Mouse (Mus musculus) thymus, postnatal 25 days (tissue): ENCODE measurements around the gene Lcn8.
A peak's percentile ranks its signal among the peaks of the same experiment; 100 is the strongest.

ENCODE experiments used
- DNase-seq: peaks from one replicate; pipeline ENCODE4 v3.0.0; 2022

The Lcn8 gene

DNA sequence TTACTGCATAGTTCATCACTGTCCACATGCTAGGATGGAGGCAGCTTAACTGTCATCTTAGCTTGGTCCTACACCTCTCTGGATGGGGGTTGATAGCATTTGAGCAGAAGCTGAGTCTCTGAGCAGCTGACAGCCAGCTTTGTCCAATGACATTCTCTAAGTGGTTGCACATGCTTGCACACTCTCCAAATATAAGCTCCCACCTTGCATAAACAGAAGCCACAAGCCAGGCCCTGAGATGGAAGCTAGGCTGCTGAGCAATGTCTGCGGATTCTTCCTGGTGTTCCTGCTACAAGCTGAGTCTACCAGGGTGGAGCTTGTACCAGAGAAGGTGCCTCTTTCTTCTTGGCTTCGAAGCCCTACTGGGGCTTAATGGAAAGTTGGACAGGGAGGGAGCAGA, at the start of gene Lcn8:
TSS of gene Lcn8 (plus strand) at position 219 of the 400 bp plus-strand sequence.
- DNase-seq: no peak

DNA sequence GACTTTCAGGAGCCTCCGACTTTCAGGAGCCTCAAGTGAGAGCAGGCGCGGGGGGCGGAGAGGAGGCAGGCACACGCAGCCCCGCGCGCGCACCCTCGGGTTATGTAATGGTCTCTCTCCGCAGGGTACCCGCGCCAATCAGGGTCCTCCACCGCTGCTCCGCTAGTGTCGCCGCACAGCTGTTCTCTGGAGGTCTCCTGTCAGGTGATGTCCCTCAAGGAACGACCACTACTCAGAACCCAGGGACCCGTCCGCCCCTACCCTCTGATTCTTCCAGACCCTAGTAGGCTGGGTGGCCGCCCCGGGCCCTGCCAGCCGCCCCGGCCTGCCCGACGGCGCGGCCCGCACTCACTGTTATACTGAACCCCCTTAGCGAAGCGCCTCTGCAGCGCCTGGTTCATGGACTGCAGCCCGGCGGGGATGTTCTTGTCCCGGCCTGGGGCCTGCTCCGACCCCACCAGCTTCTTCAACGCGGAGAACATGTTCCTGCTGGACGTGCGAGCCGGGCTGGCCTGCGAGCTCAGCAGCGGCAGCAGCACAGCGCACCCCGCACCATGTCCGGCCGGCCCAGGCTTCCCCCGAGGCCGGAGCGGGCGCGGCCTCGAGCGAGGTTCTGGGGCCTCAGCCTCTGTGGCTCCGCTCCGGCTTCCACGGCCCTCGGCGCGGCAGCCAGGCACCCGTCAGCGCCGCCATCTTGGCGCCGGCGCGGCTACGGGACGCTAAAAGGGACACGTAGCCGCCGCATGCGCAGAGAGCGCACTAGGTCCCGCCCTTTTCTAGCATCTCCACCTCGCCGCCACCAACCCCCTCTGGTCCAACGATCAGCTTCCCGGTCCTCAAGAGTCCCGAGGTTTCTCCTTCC, 44.9 kb upstream of the Lcn8 start, which contains the start of gene Rabl6:
TSS of gene Rabl6 (minus strand) at position 761 of the 862 bp plus-strand sequence.
- DNase-seq: peak; percentile 87

GRCm38 (mm10) chr2:25608671-25609070, 44.2 kb upstream of the Lcn8 start:
- DNase-seq: no peak

DNA sequence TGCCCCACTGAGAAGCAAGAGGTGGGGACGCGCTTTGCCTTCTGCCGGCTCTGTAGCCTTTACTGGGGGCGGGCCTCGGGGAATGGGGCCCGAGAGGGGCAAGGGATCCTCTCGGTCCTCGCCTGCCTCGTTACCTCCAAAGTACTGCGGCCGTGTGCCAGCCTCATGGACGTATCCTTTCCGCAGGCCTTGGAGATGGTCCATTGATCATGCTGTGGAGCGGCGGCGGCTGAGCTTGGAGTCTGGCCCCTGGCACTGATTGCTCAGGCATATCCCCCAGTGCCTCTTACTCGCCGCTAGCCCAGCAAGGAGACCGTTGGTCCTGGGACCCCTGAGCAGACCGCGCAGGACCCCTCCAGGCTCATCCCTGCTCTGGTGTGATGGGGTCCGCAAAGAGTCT, 36.5 kb upstream of the Lcn8 start:
- no peak for DNase-seq

- no peak for DNase-seq
Observed at GRCm38 (mm10) chr2:25617578-25617977, 35.3 kb upstream of the Lcn8 start, which contains the start of gene Ccdc183. Gene Ccdc183, minus strand, starts transcription at chr2:25617678.

DNA sequence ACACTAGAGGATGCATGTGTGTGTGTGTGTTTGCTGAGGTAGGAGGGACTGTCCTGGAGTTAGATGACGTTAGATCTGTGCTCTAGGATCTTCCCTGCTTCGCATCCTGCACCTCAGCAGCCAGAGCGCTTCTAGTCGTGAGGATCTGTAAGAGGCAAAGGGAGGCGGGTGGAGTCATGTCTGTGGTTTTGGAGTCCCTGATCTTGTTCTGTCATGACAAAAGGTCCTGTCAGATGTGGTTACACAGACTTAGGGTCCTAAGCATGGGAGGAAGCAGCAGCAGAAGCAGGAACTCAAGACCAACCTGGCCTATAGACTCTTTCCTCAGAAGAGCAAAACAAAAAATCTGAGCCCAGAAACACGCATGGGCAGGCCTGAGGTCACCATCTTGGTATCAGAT, 32.5 kb upstream of the Lcn8 start:
- peak; percentile 24 for DNase-seq

DNA sequence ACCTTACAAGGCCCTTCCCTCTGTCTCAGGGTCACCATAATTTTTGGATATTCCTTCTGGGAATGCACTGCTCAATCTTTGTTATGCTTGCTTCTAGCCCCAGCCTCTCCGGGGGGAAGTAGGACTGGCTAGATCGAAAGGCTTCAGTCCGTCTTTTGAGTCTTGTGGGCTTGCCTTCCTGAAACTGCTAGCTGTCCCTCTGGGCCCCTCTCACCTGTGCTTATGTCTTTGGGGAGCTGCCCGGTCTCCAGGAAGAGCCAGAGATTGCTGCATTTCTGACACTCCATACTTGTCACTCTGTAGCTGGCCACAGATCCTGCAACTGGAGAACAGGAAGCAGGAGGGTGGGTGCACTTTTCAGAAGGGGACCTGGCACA, 32.1 kb upstream of the Lcn8 start:
- DNase-seq: no peak

DNA sequence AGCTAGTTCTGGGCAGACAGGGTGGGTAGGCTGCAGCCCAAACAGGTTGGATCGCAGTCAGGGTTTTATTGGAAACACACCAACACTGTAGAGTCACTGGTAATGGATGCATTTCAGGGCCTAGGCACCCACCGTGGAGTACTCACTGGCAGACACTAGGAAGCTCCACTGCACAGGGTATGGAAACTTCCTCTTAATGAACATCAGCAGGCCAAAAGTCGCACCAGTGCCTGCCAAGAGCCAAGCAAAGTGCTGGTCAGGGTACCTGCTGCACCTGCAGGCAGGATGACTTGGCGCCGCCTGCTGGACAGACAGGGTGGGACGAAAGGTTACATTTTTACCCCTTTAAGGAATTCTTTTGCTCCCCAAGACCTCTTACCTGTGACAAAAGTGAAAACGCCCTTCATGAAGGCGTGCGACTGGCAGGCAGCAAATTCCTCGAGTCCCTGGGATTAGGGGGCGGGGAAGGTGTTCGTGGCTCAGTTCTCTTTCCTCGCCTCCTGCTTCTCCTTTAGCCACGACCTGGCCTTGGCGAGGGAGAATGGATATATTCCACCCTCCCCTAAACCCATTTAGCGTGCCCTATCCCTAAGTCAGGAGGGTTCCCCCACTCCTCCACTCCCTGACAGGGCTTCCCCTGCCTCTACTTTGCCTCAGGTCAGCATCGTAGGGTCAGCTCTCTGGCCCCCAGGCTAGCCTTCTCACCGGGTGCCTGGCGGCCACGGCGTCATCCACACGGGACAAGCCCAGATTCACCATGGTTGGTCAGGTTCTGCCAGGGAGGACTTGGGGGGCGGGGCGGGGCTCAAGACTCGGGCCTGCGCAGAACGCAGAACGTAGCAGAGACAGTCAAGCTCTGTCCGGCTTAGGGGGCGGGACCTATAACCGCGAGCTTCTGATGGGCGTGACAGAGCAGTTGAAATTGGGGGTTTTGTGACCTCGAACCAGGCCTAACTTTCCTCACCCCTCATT, 31.4 kb upstream of the Lcn8 start, which contains the start of gene Tmem141:
TSS of gene Tmem141 (minus strand) at position 777 of the 972 bp plus-strand sequence.
- peak; percentile 61 for DNase-seq

DNA sequence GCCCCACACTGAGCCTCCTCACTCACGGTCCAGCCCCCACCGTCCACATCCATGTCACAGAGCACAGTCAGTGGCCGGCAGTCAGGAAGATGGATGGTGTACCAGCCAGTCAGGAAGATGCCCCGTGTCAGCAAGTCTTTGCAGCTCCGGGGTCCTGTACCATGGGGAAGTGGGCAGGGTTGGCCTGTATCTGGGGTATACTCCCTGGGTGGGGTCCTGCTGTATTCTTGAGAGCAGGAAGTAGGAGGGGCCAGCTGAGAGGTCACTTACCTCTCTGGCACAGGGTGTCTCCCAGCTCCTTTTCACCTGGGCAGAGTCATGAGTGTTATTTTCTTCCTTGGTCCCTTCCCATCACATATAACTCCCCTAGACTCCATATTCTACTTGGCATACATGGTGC, 26.9 kb upstream of the Lcn8 start:
- DNase-seq: no peak

DNA sequence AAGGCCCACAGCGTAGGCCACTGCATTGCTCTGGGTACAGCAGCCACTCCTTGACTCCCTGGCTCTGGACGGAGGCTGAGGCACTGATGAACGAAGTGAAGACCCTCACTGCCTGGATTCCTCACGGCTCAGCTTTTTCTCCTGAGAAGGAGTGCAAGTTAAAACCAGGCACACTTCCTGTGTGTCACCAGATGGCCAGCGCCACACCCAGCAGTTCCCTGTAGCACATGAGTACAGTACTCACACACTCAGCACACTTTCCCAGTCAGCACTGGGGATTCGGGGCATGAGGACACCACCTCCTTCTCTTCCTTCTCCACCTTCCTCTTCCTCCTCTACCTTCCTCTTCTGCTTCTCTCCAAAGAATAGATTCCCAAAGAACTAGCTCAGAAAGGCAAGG, 25.1 kb upstream of the Lcn8 start, which contains the start of gene Fcna:
TSS of gene Fcna (minus strand) at position 220 of the 400 bp plus-strand sequence.
- DNase-seq: no peak

DNA sequence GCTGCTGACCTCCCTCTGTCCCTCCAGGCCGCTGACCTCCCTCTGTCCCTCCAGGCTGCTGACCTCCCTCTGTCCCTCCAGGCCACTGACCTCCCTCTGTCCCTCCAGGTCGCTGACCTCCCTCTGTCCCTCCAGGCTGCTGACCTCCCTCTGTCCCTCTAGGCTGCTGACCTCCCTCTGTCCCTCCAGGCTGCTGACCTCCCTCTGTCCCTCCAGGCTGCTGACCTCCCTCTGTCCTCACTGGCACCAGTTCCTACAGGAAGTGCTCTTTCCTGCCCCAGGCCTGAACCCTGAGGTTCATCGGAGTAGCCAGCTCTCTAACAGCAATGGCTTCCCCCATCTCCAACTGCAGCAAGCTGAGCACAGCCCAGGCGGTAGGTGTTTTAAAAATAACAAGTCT, 24.2 kb upstream of the Lcn8 start:
- no peak for DNase-seq

DNA sequence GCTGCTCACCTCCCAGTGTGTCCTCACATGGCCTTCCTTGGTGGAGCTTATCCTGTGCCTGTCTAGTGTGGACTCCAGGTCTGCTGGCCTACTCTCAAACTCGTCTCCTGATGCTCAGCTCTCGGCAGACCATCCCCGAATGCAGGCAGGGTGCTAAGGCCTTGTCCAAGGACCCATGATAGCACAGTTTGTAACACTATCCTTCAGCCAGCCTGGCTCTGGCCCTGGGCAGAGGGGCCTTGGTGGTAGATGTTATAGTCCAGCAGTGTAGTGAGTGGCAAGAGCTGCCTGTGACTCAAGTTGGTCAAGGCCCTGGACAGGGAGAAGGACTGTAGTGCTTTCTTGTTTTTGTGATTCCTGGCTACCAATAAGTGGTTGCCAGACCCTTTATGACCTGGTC, 19.3 kb upstream of the Lcn8 start:
- DNase-seq: no peak

GRCm38 (mm10) chr2:25634046-25634445, 18.9 kb upstream of the Lcn8 start:
- DNase-seq: no peak

- peak; percentile 62 for DNase-seq
Observed at GRCm38 (mm10) chr2:25639890-25640289, 13.0 kb upstream of the Lcn8 start.

- no peak for DNase-seq
Observed at GRCm38 (mm10) chr2:25654502-25654901, 1.6 kb downstream of the Lcn8 start.

- DNase-seq: no peak
Observed at GRCm38 (mm10) chr2:25656691-25657090, 3.8 kb downstream of the Lcn8 start.

DNA sequence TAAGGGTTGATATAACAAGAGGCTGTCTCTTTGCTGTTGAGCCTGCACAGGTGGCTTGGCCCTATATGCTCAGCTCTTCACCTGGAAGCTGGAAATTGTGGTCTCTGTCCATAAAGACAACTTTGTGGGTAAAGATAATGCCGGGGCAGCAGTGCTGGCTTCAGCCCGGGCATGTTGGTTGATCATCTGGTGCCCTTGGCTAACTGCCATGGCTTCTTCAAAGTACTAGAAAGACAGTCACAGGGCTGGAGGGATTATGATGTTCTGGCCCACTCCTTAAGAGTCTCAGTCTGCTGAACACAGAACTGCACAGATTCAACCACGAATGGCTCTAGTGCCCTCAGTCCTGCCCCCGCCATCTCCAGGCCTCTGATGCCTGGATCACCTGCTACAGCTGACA, 4.3 kb downstream of the Lcn8 start:
- DNase-seq: no peak

DNA sequence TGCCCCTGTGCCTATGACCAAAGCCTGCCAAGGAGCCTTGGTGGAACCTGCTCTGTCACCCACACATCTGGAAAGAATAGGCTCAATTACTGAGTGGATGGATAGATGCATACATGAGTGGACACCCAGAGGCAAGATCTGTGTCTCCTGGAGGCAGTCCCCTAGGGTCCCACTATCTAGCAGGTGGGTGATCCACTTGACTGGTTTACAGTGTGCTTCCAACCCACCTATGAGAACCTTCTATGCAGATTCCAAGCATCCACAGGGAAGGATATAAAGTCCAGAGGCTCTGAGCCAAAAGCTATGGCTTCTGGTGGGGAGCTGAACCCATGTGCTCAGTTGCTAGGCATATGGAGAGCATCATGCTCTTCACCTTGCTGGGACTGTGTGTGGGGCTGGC, 4.7 kb downstream of the Lcn8 start, which contains the start of gene Lcn5:
TSS of gene Lcn5 (plus strand) at position 301 of the 400 bp plus-strand sequence.
- no peak for DNase-seq

- no peak for DNase-seq
Observed at GRCm38 (mm10) chr2:25660279-25660678, 7.4 kb downstream of the Lcn8 start.

GRCm38 (mm10) chr2:25661245-25661970, 8.5 kb downstream of the Lcn8 start:
- no peak for DNase-seq

DNA sequence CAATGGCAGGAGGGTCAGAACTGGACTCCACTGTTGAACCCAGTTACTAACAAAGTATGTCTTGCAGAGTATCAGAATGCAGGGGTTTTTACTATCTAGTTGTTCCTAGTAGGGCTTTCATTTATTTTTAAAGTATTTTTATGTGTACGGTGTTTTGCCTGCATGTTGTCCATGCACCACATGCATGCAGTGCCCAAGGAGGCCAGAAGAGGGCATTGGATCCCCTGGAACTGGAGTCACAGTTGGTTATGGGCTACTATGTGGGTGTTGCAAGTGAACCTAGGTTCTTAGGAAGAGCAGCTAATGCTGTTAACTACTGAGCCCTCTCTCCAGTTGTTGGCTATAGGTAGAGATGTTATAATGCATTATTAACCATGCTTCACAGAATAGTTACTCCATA, 10.6 kb downstream of the Lcn8 start:
- peak; percentile 77 for DNase-seq

DNA sequence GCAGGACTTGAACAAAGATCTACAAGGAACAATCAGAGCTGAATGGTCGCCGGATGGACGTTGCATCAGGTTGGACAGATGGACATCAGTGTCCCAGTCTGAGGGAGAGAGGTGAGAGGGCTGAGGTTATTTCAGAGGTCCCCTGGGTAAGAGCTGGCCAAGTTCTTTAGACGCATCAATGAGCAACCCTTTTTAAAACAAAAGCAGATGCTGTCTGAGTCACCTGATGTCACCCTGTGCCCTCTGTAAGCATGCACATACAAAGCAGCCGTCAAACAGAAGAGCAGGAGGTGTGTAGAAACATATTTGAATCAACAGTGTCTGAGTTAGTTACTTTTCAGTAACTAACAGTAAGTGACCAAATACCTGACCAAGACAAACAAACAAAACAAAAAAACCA, 11.2 kb downstream of the Lcn8 start:
- no peak for DNase-seq

GRCm38 (mm10) chr2:25666516-25666915, 13.6 kb downstream of the Lcn8 start:
- DNase-seq: no peak
